Mouse (Mus musculus): ENCODE results near the gene Tbx10.
"Not testable (repeated sequence)": the region's sequence is repeated elsewhere in the genome, so short reads cannot be mapped to it uniquely, and the experiment has no call there.

The Tbx10 gene

DNA sequence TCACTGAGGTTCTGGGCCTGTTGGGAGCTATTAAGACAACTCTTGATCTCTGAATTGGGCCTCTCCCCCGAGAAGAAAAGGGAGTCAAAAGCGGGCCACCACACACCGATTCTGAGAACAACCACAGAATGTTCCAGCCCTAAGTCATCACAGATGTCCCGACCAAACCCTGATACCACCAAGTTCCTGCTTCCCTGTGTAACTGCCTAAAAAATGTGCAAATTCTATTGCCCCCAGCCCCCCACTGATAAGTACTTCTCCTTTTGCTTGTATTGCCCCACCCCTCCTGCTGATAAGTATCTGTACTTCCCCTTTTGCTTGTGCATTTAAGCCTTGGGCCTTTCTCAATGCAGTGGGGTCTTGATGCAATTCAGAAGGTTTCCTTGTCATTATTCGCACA is 51.6 kb downstream of the Tbx10 start:
- DNase-seq (ENCODE audit: low spot score in 2 of 2): not testable (repeated sequence)

DNA sequence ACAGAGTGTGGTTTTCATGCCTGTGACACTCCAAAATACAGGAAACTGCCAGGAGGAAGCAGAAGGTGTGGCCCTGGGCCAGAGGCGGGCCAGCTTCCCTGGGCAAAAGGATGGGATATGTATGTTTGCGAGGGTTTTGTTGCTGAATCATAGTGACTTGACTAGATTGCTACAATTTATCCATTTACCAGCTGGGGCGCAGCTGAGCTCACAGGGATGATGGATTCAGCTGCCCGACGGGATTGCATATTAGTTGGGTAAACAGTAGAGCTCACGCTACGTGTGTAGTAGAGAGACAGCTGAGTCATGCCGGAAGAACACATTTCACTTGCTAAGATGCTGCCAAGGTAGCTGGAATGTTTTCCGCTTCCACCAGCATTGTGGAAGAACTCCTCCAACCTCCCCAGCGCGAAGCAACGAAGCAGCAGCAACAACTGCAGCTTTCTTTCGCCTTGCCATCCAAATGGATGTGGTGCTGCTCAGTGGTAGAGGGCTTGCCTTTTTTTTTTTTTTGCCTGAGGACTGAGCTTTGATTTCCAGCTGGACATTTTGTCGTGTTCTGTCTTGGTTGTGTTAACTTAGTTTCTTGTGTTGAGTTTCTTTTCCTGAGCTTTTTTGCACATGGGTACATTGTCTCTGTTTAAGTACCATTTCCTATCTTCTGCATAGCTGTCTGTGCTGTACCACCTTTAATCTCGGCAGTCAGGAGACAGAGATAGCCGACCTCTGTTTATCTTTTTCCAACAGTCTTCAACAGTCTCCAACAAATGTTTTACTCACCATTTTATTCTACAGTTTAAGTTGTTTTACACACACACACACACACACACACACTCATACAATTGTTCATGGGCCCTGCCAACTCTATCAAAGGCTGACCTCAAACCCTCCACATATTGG is 53.7 kb downstream of the Tbx10 start, which contains the start of gene Gstp2:
Gene Gstp2 (minus strand): TSS at position 58 of the 900 bp plus-strand sequence.
- peak; percentile 66 to 75 for DNase-seq (ENCODE audit: low spot score in 2 of 2)

DNA sequence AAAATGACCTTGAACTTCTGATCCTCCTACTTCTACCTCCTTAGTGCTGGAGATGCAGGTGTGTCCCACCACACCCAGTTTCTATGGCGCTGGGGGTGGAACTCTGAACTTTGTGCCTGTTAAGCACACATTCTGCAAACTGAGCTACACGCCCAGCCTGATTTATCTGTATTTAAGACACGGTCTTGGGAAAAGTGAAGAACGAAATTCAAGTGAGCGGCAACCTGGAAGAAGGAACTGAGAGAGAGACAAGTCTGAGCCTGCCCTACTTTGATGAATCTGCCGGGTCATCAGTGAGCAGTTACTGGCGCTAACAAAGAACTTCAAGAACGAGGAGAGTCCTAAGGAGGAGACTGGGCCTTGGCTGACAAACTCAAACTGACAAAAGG is 54.3 kb downstream of the Tbx10 start:
- DNase-seq (ENCODE audit: low spot score in 2 of 2): peak in 1 of 2 experiments; percentile 54

DNA sequence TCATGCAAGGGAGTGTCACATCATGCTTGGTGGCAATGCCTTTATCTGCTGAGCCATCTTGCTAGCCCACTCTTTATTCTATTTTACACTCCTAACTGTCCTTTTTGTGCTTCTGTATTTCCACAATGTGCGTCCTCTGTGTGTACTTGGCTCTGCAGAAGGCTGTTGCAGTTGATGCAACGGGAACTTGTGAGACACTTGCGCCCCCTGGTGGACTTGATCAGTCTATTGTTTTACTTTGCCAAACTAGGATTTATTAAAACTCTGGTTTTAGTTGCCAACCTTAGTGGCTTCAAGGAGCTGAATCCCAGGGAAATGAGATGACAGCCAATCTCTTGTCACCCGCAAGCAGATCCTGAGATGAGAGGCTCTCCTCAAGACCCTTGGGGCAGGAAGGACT is 55.3 kb downstream of the Tbx10 start:
- DNase-seq (ENCODE audit: low spot score in 2 of 2): peak; percentile 85 to 96

DNA sequence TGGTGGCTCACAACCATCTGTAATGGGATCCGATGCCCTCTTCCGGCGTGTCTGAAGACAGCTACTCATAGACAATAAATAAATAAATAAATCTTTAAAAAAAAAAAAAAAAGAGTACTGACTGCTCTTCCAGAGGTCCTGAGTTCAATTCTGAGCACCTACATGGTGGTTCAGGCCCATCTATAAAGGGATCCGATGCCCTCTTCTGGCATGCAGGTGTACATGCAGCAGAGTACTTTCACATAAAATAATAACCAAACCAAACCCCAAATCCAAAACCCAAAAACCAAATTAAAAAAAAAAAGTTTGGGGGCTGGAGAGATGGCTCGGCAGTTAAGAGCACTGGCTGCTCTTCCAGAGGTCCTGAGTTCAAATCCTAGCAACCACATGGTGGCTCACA is 56.5 kb downstream of the Tbx10 start:
- DNase-seq (ENCODE audit: low spot score in 2 of 2): not testable (repeated sequence)

Data from spleen, postnatal 4 days (tissue).